Mouse (Mus musculus) adrenal gland, adult 10 weeks (tissue): ENCODE results near the gene Sos2. TPM values are rescaled to one million over a fixed set of nuclear protein-coding genes. Genes with fewer than 3 reads are reported as not detected.

ENCODE experiments used
- polyA plus RNA-seq: library from polyadenylated mRNA; stranded (reverse); fragments of 350-450 nt; fragmentation: Illumina TruSeq; extraction: RNeasy Lipid Tissue Mini Kit (QIAGEN cat#74804); gene quantifications from one replicate; pipeline ENCODE4 v1.2.3, GENCODE M21; 2014; ENCODE audit warnings: low read depth, low replicate concordance

Gene Sos2
- 119 TPM for polyA plus RNA-seq

DNA sequence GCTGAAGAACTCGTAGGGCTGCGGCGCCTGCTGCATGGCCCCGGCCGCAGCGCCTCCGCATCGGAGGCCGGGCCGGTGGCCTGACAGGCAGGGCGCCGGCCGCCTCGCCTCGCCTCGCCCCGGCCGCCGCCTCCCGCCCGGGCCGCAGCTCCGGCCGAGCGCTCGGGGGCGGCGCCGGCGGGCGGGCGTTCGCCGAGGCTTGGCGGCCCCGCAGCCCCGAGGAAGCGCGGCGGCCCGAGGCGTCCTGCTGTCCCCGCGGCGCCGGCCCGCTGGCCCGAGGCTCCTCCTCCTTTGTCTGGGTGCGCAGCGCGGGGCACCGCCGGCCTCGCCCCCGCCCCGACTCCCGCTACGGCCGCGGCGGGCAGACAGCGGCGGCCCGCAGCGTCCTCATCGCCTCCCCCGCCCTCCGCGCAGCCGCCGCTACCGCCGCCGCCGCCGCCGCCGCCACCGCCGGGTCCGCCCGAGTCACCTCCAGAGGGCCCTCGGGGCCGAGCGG lies at the start of gene Sos2:
TSS of gene Sos2 (minus strand) at position 287 of the 496 bp plus-strand sequence.

DNA sequence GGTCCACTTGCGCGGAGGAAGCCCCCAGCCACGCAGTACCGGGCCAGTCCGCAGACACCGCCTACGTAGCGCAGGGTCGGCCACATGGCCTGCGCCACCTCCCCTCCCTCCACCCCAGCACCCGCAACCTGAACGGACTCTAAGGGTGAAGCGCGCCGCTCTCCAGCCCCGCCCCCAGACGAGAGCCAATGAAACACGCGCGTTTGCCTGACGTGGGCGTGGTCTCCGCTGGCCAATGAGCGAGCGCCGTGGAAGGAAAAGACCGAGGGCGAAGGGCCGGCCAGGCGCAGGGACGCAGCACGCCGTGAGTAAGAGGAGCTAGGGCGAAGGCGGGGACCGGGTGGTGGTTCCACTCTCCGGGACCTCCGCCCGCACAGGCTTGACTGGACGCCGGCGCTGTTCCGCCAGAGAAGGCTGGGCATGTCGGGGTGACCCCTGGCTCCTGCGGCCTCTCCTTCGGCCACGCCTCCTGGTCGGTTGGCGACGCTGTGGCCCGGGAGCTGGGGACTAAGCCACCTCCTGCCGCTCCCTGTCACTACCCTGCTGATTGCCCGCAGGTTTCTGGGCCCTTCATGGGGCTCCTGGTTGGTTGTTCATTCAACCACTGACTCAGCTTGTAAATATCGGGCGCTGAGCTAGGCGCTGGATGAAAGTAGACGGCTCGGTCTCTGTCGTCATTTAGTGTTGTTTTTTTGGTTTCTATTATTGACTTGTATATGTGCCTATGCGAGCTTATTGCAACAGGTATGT lies 43.2 kb upstream of the Sos2 start, which contains the start of the genes L2hgdh and Atp5s:
TSS of gene L2hgdh (minus strand) at position 163 of the 750 bp plus-strand sequence.
TSS of gene Atp5s (plus strand) at position 240 of the 750 bp plus-strand sequence.

DNA sequence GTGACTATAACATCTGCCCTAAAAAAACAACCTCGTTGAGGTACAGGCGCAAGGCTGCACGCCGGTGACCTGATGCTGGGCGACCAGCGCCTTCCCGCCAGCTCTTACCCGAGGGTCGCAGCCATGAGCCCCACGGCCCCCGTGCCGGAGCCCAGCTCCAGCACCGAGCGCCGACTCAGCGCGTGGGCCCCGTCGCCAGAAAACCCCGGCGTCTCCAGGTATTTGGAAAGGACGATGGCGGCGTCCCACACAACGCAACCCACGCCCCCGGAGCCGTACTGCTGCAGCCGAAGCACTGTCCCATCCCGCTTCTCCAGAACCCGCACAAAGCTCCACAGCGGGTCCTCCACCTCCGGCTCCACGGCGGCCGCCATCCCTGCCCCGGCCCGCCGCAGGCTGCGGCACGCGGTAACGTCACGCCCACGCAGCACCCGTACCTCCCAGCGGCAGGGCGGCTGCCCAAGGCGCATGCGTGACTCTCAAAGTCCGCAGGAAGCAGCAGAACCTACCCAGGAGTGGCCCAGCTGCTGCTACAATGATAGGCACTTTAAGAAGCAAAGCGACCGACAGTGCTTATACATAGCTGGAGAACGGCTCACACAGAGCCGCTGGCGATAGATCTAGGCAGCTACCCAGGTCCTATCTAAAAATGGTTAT lies 98.9 kb downstream of the Sos2 start, which contains the start of gene Vcpkmt:
TSS of gene Vcpkmt (minus strand) at position 416 of the 657 bp plus-strand sequence.

Other genes with a start within 250 kb of the Sos2 start
- 22.0 TPM for gene Vcpkmt, start 98.8 kb downstream of the Sos2 start, polyA plus RNA-seq
- 30.4 TPM for gene L2hgdh, start 43.0 kb upstream of the Sos2 start, polyA plus RNA-seq
- 42.5 TPM for gene Atp5s, start 43.1 kb upstream of the Sos2 start, polyA plus RNA-seq
- gene Cdkl1, start 109.4 kb upstream of the Sos2 start, polyA plus RNA-seq = 1.4 TPM
- 9.6 TPM for gene Atl1, start 210.8 kb upstream of the Sos2 start, polyA plus RNA-seq
- gene Map4k5, start 211.3 kb upstream of the Sos2 start, polyA plus RNA-seq = 71.6 TPM